Mouse (Mus musculus): Measurements from ENCODE around the gene Dnajc2.

Dnajc2 gene

GRCm38 (mm10) chr5:21785053-21785452 is at the start of gene Dnajc2, which contains the start of gene Psmc2:
Dnajc2 (minus strand) TSS chr5:21785251.
Psmc2 (plus strand) TSS chr5:21785283.
- peak; percentile 78 for DNase-seq (ENCODE audit: low read depth, low spot score)

GRCm38 (mm10) chr5:21831761-21832160 is 46.7 kb upstream of the Dnajc2 start:
- DNase-seq (ENCODE audit: low read depth, low spot score): no peak

GRCm38 (mm10) chr5:21828855-21829254 is 43.8 kb upstream of the Dnajc2 start:
- DNase-seq (ENCODE audit: low read depth, low spot score): peak; percentile 16

- no peak for DNase-seq (ENCODE audit: low read depth, low spot score)
Measured at GRCm38 (mm10) chr5:21827643-21828042, 42.6 kb upstream of the Dnajc2 start.

GRCm38 (mm10) chr5:21826370-21826769 is 41.3 kb upstream of the Dnajc2 start:
- no peak for DNase-seq (ENCODE audit: low read depth, low spot score)

GRCm38 (mm10) chr5:21813994-21814393 is 28.9 kb upstream of the Dnajc2 start:
- no peak for DNase-seq (ENCODE audit: low read depth, low spot score)

- DNase-seq (ENCODE audit: low read depth, low spot score): no peak
Measured at GRCm38 (mm10) chr5:21810924-21811323, 25.9 kb upstream of the Dnajc2 start.

- no peak for DNase-seq (ENCODE audit: low read depth, low spot score)
Measured at GRCm38 (mm10) chr5:21804837-21805236, 19.8 kb upstream of the Dnajc2 start.

- no peak for DNase-seq (ENCODE audit: low read depth, low spot score)
Measured at GRCm38 (mm10) chr5:21803691-21804188, 18.7 kb upstream of the Dnajc2 start.

- DNase-seq (ENCODE audit: low read depth, low spot score): no peak
Measured at GRCm38 (mm10) chr5:21802907-21803306, 17.9 kb upstream of the Dnajc2 start.

- no peak for DNase-seq (ENCODE audit: low read depth, low spot score)
Measured at GRCm38 (mm10) chr5:21792166-21792565, 7.1 kb upstream of the Dnajc2 start.

GRCm38 (mm10) chr5:21789061-21789460 is 4.0 kb upstream of the Dnajc2 start:
- DNase-seq (ENCODE audit: low read depth, low spot score): no peak

GRCm38 (mm10) chr5:21787186-21788105 is 2.4 kb upstream of the Dnajc2 start:
- DNase-seq (ENCODE audit: low read depth, low spot score): no peak

GRCm38 (mm10) chr5:21786258-21787185 is 1.5 kb upstream of the Dnajc2 start:
- peak; percentile 82 for DNase-seq (ENCODE audit: low read depth, low spot score)

- no peak for DNase-seq (ENCODE audit: low read depth, low spot score)
Measured at GRCm38 (mm10) chr5:21785776-21786175, 725 bp upstream of the Dnajc2 start.

- no peak for DNase-seq (ENCODE audit: low read depth, low spot score)
Measured at GRCm38 (mm10) chr5:21784161-21785052, 644 bp downstream of the Dnajc2 start.

GRCm38 (mm10) chr5:21776491-21776890 is 8.6 kb downstream of the Dnajc2 start:
- no peak for DNase-seq (ENCODE audit: low read depth, low spot score)

GRCm38 (mm10) chr5:21769841-21770240 is 15.2 kb downstream of the Dnajc2 start:
- DNase-seq (ENCODE audit: low read depth, low spot score): no peak

- DNase-seq (ENCODE audit: low read depth, low spot score): no peak
Measured at GRCm38 (mm10) chr5:21768506-21768905, 16.5 kb downstream of the Dnajc2 start.

- DNase-seq (ENCODE audit: low read depth, low spot score): no peak
Measured at GRCm38 (mm10) chr5:21745966-21746365, 39.1 kb downstream of the Dnajc2 start.

GRCm38 (mm10) chr5:21744651-21745050 is 40.4 kb downstream of the Dnajc2 start:
- DNase-seq (ENCODE audit: low read depth, low spot score): no peak
